Mouse (Mus musculus) E14TG2a.4 (cell line): ENCODE data around the gene Adk.

ENCODE experiments used
- CTCF ChIP-seq: conservative IDR thresholded peaks from 2 replicates; pipeline ENCODE4 v1.5.1; 2014; ENCODE audit warnings: low read length
- POU5F1 ChIP-seq: IDR thresholded peaks from 2 replicates; pipeline ENCODE4 v1.6.1; 2014; ENCODE audit warnings: low read length, borderline replicate concordance

DNA sequence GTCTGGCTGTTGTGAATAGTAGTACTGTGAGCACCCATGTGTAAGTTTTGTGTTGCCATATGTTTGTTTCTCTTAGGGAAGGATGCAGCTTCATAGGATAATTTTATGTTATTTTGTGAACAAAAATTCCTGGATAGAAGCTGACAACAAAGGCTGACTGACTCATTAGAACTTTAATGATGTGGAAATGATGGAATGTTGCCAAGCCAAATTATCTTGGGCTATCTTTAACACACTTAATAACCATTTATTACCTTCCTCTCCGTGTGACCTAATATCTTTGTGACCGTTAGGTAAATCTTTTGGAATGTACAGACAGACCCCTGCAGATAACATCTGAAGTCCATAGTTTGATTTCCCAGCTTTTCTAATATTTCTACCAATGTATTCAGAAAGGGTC is 33.7 kb downstream of the Adk start:
- TF ChIP-seq CTCF = no peak
- TF ChIP-seq POU5F1 = no peak
